Mouse (Mus musculus) small intestine, adult 10 weeks (tissue): ENCODE results near the gene Gm21170. TPM values are rescaled to one million over a fixed set of nuclear protein-coding genes. Genes with fewer than 3 reads are reported as not detected.

ENCODE experiments used
- polyA plus RNA-seq: library from polyadenylated mRNA; stranded (reverse); fragments of 350-450 nt; fragmentation: Illumina TruSeq; extraction: RNeasy Lipid Tissue Mini Kit (QIAGEN cat#74804); gene quantifications from one replicate; pipeline ENCODE4 v1.2.3, GENCODE M21; 2014; ENCODE audit warnings: low replicate concordance

The Gm21170 gene
- polyA plus RNA-seq = not detected

GRCm38 (mm10) chrY:47690998-47691397, at the start of gene Gm21170:
Gene Gm21170, minus strand, starts transcription at chrY:47691098.

Other genes with a start within 250 kb of the Gm21170 start
- not detected for gene Gm21256, start 240.1 kb downstream of the Gm21170 start, polyA plus RNA-seq